Mouse (Mus musculus) inflammation-experienced regulatory T-cells (primary cell): ENCODE measurements around the gene Fbxl7. TPM values are rescaled to one million over a fixed set of nuclear protein-coding genes. Genes with fewer than 3 reads are reported as not detected.

Experiments used
- polyA plus RNA-seq, 2 experiments: library from polyadenylated mRNA; unstranded; fragments of 100-300 nt; shearing (Covaris generic); gene quantifications; one replicate each; pipeline ENCODE4 v1.2.1; 2017

The Fbxl7 gene
- polyA plus RNA-seq = 1 to 10 TPM in 1 of 2 experiments, under 1 TPM in 1; 0.43 to 2.5 TPM

GRCm38 (mm10) chr15:26895251-26895711, at the start of gene Fbxl7:
TSS of gene Fbxl7 (minus strand) at chr15:26895580.

